Comparison of ENCODE assay signal across 17 mouse cellular contexts in genomic region chr12:110973829-110974228, GRCm38 (mm10). TPM values are rescaled to one million over a fixed set of nuclear protein-coding genes. Genes with fewer than 3 reads are reported as not detected.
A peak's percentile ranks its signal among the peaks of the same experiment; 100 is the strongest.
DNase-seq lines count a peak whose midpoint lies in the region; ATAC-seq and TF ChIP-seq lines count a peak whose summit lies in the region.
"Had no signal": no experiment of that assay in that cellular context is flagged by ENCODE, and none has a peak within 500 bp of the region (broad histone marks: within the 10 kb centered on the region; RNA-seq: fewer than 3 reads in every experiment).

No protein-coding gene starts in this region.

- peak overlapping the region; percentile 46; the same call in 1 of the 2 replicates for H3K27ac ChIP-seq in heart, embryonic 11.5 days (ENCODE audit: low read depth, low read length)
- H3K27ac ChIP-seq in lung, embryonic 14.5 days (ENCODE audit: low read depth) = peak overlapping the region; percentile 21; the same call in 1 of the 2 replicates
- H3K27ac ChIP-seq in liver, embryonic 16.5 days (ENCODE audit: low read length) = peak overlapping the region; percentile 100
- H3K27ac ChIP-seq: left cerebral cortex, adult 2 months; limb, embryonic 10.5 days; lung, embryonic 15.5 days; macrophage; stomach, embryonic 15.5 days had no signal

- TF ChIP-seq POLR2A in lung, adult 2 months (IDR thresholded peaks at IDR 0.05; ENCODE audit: borderline replicate concordance, extremely low read depth, low read depth, low read length) = no peak

- H3K4me1 ChIP-seq in heart, embryonic 11.5 days (ENCODE audit: control insufficient read depth, insufficient read depth, low read length) = peaks cover 10% of the 10 kb centered on the region; the same call in 1 of the 2 replicates
- H3K4me1 ChIP-seq in lung, embryonic 14.5 days (ENCODE audit: insufficient read depth) = no peaks in the 10 kb centered on the region
- 0 out of 2 replicates have a peak, but pooled peaks cover 3% of the 10 kb centered on the region for H3K4me1 ChIP-seq in lung, adult 2 months (ENCODE audit: control insufficient read depth, insufficient read depth, low read length)
- H3K4me1 ChIP-seq in liver, embryonic 16.5 days (ENCODE audit: control insufficient read depth, low read depth, low read length) = peaks cover 70% of the 10 kb centered on the region

- no peak for TF ChIP-seq CTCF in lung, embryonic 14.5 days (IDR thresholded peaks at IDR 0.05; ENCODE audit: low read depth)
- no peak for TF ChIP-seq CTCF in lung, adult 2 months (IDR thresholded peaks at IDR 0.05; ENCODE audit: insufficient read depth, low read length)

- H3K27me3 ChIP-seq in heart, embryonic 11.5 days (ENCODE audit: control insufficient read depth, insufficient read depth, low read length) = peaks cover 3% of the 10 kb centered on the region; the same call in 1 of the 2 replicates
- H3K27me3 ChIP-seq in lung, embryonic 14.5 days (ENCODE audit: insufficient read depth, low read length) = no peaks in the 10 kb centered on the region
- H3K27me3 ChIP-seq in liver, embryonic 16.5 days (ENCODE audit: control insufficient read depth, insufficient read depth, low read depth, low read length) = no peaks in the 10 kb centered on the region
- H3K27me3 ChIP-seq: lung, embryonic 15.5 days; stomach, embryonic 15.5 days had no signal

- H3K36me3 ChIP-seq in heart, embryonic 11.5 days (ENCODE audit: control insufficient read depth, insufficient read depth, low read length) = peaks cover 21% of the 10 kb centered on the region
- H3K36me3 ChIP-seq in lung, embryonic 14.5 days (ENCODE audit: insufficient read depth) = peaks cover 57% of the 10 kb centered on the region
- H3K36me3 ChIP-seq in liver, embryonic 16.5 days (ENCODE audit: control insufficient read depth, insufficient read depth) = peaks cover 55% of the 10 kb centered on the region

- DNase-seq in heart, adult 11 months = no peak
- DNase-seq in lung, embryonic 14.5 days = no peak
- no peak for DNase-seq in lung, adult 2 months
- DNase-seq in thymus, postnatal 14 days = no peak
- no peak for DNase-seq in natural killer cell, adult 2 months (ENCODE audit: low spot score in 2 of 2)
- DNase-seq: B cell, adult 2 months; right cerebral cortex, adult 18-20 months; thymus, adult 2 months had no signal

- no peak overlapping the region for H3K9ac ChIP-seq in heart, embryonic 11.5 days (ENCODE audit: low read depth, low read length)
- no peak overlapping the region for H3K9ac ChIP-seq in lung, embryonic 14.5 days
- peak overlapping the region; percentile 66 for H3K9ac ChIP-seq in liver, embryonic 16.5 days (ENCODE audit: low read depth, low read length)
- H3K9ac ChIP-seq: lung, embryonic 15.5 days; stomach, embryonic 15.5 days had no signal

- no peak for ATAC-seq in heart, embryonic 11.5 days (replicated peaks; ENCODE audit: insufficient number of reproducible peaks, low FRiP score, low TSS enrichment)
- no peak for ATAC-seq in lung, embryonic 14.5 days (ENCODE audit: insufficient read depth)
- peak; percentile 13 for ATAC-seq in erythroid progenitor cell, adult 5-6 weeks (replicated peaks; ENCODE audit: low FRiP score, poor library complexity, severe bottlenecking)
- ATAC-seq in liver, embryonic 16.5 days (ENCODE audit: low read depth) = peak; percentile 12
- ATAC-seq: midbrain, embryonic 16.5 days had no signal

- 85% methylated on average over 4 of the region's 4 CpGs for WGBS in heart, embryonic 11.5 days (ENCODE audit: insufficient replicate concordance)
- 89% methylated on average over 4 of the region's 4 CpGs for WGBS in lung, embryonic 14.5 days
- WGBS in lung, adult 2 months = 89% methylated on average over 4 of the region's 4 CpGs
- WGBS in liver, embryonic 16.5 days (ENCODE audit: insufficient replicate concordance) = 42% methylated on average over 4 of the region's 4 CpGs

- H3K9me3 ChIP-seq in heart, embryonic 11.5 days (replicated peaks; ENCODE audit: control insufficient read depth, low read length) = no peaks in the 10 kb centered on the region
- no peaks in the 10 kb centered on the region for H3K9me3 ChIP-seq in lung, embryonic 14.5 days (ENCODE audit: low read depth, low read length)
- H3K9me3 ChIP-seq in liver, embryonic 16.5 days (replicated peaks; ENCODE audit: control insufficient read depth, low read length) = no peaks in the 10 kb centered on the region
- H3K9me3 ChIP-seq: limb, embryonic 10.5 days; lung, embryonic 15.5 days; stomach, embryonic 15.5 days had no signal

- H3K4me2 ChIP-seq in heart, embryonic 11.5 days = no peak overlapping the region
- H3K4me2 ChIP-seq in lung, embryonic 14.5 days = no peak overlapping the region
- peak overlapping the region; percentile 84 for H3K4me2 ChIP-seq in liver, embryonic 16.5 days (ENCODE audit: low read depth, low read length)
- H3K4me2 ChIP-seq: lung, embryonic 15.5 days; stomach, embryonic 15.5 days had no signal

- no peak overlapping the region for H3K4me3 ChIP-seq in heart, embryonic 11.5 days (ENCODE audit: low read depth, low read length)
- H3K4me3 ChIP-seq in lung, embryonic 14.5 days (ENCODE audit: low read depth, low read length) = no peak overlapping the region
- no peak overlapping the region for H3K4me3 ChIP-seq in lung, adult 2 months (replicated peaks; ENCODE audit: extremely low read depth, low read depth, low read length)
- peak overlapping the region; percentile 48 for H3K4me3 ChIP-seq in liver, embryonic 16.5 days (ENCODE audit: low read depth, low read length)
- H3K4me3 ChIP-seq: left cerebral cortex, adult 2 months; limb, embryonic 10.5 days; lung, embryonic 15.5 days; stomach, embryonic 15.5 days had no signal

RNA-seq across cellular contexts. Expression of gene Ankrd9, which starts 5.0 kb away (rescaled TPM):
- polyA plus RNA-seq in heart, embryonic 11.5 days (2014; fragmentation: Nextera tagmentation; extraction: Ambion mirVana) = 11.4 and 14.5 TPM in 2 replicates
- 11.2 and 14.2 TPM in 2 replicates for polyA plus RNA-seq in lung, embryonic 14.5 days (2014; fragmentation: Nextera tagmentation; extraction: Ambion mirVana)
- polyA plus RNA-seq in lung, adult 2 months (2012; rRNA removed) = 20.6 and 24.5 TPM in 2 replicates
- 8.4 and 13.3 TPM in 2 replicates for total RNA-seq in erythroid progenitor cell, adult 5-6 weeks (2015; ENCODE audit: low replicate concordance)
- total RNA-seq in erythroid progenitor cell, adult 5-6 weeks (2017; ENCODE audit: low replicate concordance) = 18.3 and 20.3 TPM in 2 replicates
- polyA plus RNA-seq in liver, embryonic 16.5 days (2015; fragmentation: Nextera tagmentation; extraction: Ambion mirVana) = 54.7 and 55.9 TPM in 2 replicates

Comparison
In these comparisons a context has a peak if more than half of its experiments do, and no peak if none do; other contexts are left out.
1. ATAC-seq: peak in erythroid progenitor cell, adult 5-6 weeks (single experiment) and liver, embryonic 16.5 days (single experiment); none in heart, embryonic 11.5 days (single experiment) and lung, embryonic 14.5 days (single experiment).
2. H3K27ac ChIP-seq: peak in every context shown above with its lines; median percentile 100 in liver, embryonic 16.5 days; 46 in heart, embryonic 11.5 days; 21 in lung, embryonic 14.5 days.